Mouse (Mus musculus) bone marrow macrophage, adult 2 months (primary cell): ENCODE data around the gene Erp27. TPM values are rescaled to one million over a fixed set of nuclear protein-coding genes. Genes with fewer than 3 reads are reported as not detected.
"Not testable (repeated sequence)": the region's sequence is repeated elsewhere in the genome, so short reads cannot be mapped to it uniquely, and the experiment has no call there.

Experiments used
- H3K27ac ChIP-seq: 2 replicates; pipeline ENCODE4 v1.5.1; 2012; ENCODE audit warnings: low read depth, low read length; ENCODE audit not compliant: insufficient read depth
- H3K4me1 ChIP-seq: 2 replicates; pipeline ENCODE4 v1.6.1; 2012; ENCODE audit warnings: low read length; ENCODE audit not compliant: control insufficient read depth, insufficient read depth
- H3K4me3 ChIP-seq: 2 replicates; pipeline ENCODE4 v1.5.1; 2012; ENCODE audit warnings: mild to moderate bottlenecking, low read length, moderate library complexity; ENCODE audit not compliant: insufficient read depth
- CTCF ChIP-seq: IDR thresholded peaks from 2 replicates; pipeline ENCODE4 v1.5.1; 2012; ENCODE audit warnings: low read depth, mild to moderate bottlenecking, low read length, moderate library complexity
- POLR2A ChIP-seq: IDR thresholded peaks from 2 replicates; pipeline ENCODE4 v1.6.1; 2012; ENCODE audit warnings: mild to moderate bottlenecking, low read depth, low read length, borderline replicate concordance
- polyA plus RNA-seq: library from polyadenylated mRNA; stranded (reverse); fragments of >200 nt; gene quantifications from 2 replicates; pipeline ENCODE4 v1.2.4, GENCODE M21; 2012; ENCODE audit not compliant: missing spikeins, insufficient read depth, insufficient read length

Gene Erp27
- not detected in 2 replicates for polyA plus RNA-seq

DNA sequence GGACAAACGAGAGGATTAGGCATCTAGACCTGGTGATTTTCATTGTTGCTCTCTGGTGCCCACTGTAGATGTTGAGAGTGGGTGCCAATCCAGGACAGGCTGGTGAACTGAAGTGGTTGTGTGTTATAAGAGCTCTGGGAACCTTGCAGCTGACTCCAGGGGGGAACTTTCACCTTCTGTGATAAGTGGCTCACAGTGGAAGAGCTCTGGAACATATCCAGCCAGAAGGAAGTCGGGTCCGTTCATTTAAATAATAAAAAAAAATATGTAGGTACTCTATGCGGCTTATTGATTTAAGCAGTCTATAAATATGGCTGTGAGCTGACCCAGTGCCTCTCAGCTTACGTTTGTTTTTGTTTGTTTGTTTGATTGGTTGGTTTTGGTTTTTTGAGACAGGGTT, at the start of gene Erp27:
Gene Erp27 (minus strand): TSS at position 101 of the 400 bp plus-strand sequence.
- no peak for TF ChIP-seq POLR2A
- no peak within 1 kb of the TSS for H3K4me3 ChIP-seq
- H3K27ac ChIP-seq: no peak within 1 kb of the TSS
- peaks cover 5% of the 10 kb centered on the region for H3K4me1 ChIP-seq

DNA sequence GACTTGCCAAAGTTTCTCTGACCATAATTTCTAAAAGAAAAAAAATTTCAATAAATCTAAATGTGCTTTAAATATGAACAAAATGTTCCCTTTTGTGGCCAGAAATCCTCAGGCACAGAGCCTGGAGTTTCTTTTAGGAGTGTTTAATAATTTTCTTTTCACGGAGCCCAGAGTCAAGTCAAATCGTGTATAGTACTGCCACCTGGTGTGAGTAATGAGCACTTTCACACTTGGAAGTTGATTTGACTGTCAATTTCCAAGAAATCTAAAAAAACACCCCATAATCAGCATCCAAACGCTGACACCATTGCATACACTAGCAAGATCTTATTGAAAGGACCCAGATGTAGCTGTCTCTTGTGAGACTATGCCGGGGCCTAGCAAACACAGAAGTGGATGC, 46.9 kb upstream of the Erp27 start:
- H3K27ac ChIP-seq, H3K4me3 ChIP-seq: not testable (repeated sequence)
- peaks cover 34% of the 10 kb centered on the region for H3K4me1 ChIP-seq

DNA sequence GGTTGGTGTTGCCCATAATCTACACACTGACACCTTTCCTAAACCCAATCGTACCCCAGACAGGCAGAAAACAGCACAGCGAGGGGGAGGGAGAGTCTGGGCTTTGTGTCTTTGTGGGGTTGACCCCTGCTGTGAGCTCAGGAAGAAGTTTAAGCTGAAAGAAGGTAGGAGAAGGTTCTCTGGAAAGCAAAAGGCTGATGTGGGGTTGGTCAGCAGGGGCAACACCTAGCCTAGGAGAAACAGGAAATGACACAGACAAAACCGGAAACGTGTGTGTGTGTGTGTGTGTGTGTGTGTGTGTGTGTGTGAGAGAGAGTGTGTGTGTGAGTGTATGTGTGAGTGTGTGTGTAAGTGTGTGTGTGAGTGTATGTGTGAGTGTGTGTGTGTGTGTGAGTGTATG, 45.5 kb upstream of the Erp27 start:
- Histone ChIP-seq H3K4me3 (no peak overlapping the region), H3K4me1 (peaks cover 34% of the 10 kb centered on the region), H3K27ac (no peak overlapping the region)
- TF ChIP-seq CTCF (no peak), POLR2A (no peak)

DNA sequence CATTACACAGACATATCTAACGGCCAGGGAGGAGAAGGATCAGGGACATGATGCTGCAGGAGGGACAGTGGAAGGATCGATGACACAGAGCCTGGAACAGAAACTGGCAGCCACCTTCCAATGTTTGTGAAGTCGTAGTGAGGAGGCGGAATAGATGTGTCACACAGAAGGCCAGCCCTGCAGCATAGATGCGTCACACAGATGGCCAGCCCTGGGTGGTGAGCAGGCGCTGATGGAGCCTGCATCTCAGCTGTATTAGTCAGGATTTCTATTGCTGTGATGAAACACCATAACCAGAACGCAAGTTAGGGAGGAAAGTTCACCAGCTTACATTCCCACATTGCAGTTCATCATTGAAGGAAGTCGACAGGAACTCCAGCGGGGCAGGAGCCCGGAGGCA, 43.9 kb upstream of the Erp27 start:
- peaks cover 34% of the 10 kb centered on the region for H3K4me1 ChIP-seq

DNA sequence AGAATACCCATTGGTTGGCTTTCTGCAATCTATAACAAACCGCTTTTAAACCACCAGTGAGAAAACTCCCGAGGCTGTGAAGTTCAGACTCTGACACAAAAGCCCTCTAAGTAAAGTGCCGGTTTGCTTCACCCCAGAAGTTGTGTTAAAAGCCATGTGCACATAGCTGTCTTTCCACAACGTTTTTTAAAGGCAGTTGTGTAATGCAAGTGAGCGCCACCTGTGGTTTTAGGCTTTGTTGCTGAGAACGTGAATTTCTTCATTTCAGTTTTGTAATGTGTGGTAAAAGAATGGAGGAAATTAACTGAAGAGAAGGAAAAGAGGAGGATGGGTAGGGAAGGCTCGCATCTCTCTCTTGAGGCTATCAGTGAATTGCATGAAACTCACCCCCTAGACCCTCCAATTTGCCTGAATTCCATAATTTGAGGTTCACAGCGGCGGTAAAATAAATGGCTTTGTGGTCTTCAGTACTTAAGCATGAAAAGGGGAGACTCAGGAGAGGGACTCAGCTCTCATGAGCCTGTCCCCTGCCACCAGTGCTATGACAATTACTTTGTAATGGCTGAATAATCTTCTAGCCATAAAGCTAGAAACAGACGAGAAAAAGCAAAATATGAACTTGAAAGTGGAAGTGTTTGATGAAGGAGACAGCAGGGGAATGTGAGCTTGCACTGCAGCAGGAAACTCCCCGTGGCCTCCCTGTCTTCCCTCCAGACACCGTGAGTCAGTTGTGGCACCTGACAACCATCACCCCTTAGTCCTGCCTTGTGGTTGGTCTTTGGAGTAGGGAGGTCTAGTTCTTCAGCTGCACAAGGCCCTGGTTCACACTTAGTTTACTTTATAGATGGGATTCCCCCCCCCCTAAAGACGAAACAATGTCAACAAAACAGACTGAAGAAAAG, 42.9 kb upstream of the Erp27 start:
- no peak for TF ChIP-seq POLR2A
- no peak for TF ChIP-seq CTCF
- 0 out of 2 replicates have a peak overlapping the region, but pooled peaks have one; percentile 16 for H3K4me3 ChIP-seq
- peak overlapping the region; percentile 45 for H3K27ac ChIP-seq
- H3K4me1 ChIP-seq: peaks cover 34% of the 10 kb centered on the region

More for the DNA sequence above, 43.9 kb upstream of the Erp27 start:
- no peak overlapping the region for H3K27ac ChIP-seq
- H3K4me3 ChIP-seq: no peak overlapping the region
- TF ChIP-seq CTCF: no peak
- no peak for TF ChIP-seq POLR2A

DNA sequence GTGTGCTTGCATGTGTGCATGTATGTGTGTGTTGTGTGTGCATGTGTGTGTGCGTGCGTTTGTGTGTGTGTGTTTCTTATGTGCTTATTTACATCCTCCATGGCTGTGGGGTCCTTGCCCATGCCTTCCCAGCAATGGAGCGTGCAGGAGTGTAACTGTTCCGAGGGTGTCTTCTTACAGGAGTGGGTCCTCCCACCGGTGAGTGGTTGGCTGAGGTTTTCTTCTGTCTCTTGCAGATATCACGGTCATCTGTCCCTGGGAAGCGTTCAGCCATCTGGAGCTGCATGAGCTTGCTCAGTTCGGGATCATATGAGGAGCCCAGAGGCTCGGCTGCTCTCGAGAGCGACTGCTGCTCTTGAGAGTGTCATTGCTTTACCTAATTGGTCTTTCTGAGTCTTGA, 41.0 kb upstream of the Erp27 start:
- Histone ChIP-seq H3K27ac (no peak overlapping the region), H3K4me3 (no peak overlapping the region), H3K4me1 (peaks cover 34% of the 10 kb centered on the region)
- no peak for TF ChIP-seq CTCF
- no peak for TF ChIP-seq POLR2A

DNA sequence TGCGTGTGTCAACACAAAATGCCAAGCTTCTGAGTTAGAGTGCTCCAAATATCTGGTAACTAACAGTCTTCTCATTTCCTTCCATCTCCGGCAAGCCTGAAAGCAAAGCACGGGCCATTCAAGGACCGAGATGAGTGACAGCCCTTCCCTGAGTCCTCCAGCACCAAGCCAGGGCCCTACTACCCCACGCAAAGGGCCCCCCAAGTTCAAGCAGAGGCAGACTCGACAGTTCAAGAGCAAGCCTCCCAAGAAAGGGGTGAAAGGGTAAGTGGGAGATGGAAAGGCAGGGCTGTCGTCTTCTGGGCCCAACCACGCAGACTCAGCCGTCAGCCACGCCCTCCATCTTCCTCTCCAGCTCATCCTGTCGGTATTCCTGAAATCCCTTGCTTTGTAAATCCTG, 37.2 kb upstream of the Erp27 start:
- Histone ChIP-seq H3K4me3 (no peak overlapping the region), H3K4me1 (peaks cover 2% of the 10 kb centered on the region; the same call in 1 of the 2 replicates), H3K27ac (no peak overlapping the region)
- TF ChIP-seq CTCF (no peak), POLR2A (no peak)

DNA sequence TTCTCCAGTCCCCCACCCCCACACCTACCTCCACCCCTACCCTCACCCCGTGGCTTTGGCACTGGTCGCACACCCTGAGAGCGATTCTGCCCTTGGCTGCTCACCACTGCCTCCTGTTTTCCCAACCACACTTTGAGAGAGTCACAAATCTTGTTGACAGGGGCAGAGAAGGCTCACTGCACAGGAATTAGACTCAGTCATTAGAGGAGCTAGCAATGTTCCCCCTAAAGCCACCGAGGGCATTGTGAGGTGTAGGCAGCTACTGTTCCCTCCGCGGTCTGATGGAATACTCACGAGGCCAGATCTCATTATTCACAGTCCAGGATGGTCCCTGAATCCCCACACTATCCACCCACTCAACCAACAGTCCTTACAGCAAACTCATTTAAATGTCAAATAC, 35.1 kb upstream of the Erp27 start:
- TF ChIP-seq CTCF: no peak
- no peak for TF ChIP-seq POLR2A
- Histone ChIP-seq H3K27ac (no peak overlapping the region), H3K4me1 (no peaks in the 10 kb centered on the region), H3K4me3 (no peak overlapping the region)

DNA sequence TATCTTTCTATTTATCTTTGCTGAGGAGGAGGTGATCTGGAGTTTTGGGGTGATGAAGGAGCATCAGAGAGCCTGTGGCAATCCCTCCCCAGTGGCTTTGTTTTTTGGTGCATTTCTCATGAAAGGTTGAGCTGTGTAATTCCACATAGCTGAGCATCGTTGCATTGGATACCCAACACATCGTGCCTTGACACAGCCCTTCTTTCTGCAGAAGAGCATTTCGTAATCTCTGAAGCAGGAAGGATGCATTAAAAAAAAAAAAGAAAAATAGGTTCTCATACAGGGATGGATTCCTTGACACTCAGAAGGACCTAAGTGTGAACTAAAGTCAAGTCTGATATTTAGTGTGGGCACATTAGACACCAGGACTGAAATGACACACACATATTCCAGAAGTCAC, 33.3 kb upstream of the Erp27 start:
- Histone ChIP-seq H3K4me1 (no peaks in the 10 kb centered on the region), H3K4me3 (no peak overlapping the region), H3K27ac (no peak overlapping the region)
- no peak for TF ChIP-seq POLR2A
- TF ChIP-seq CTCF: no peak

DNA sequence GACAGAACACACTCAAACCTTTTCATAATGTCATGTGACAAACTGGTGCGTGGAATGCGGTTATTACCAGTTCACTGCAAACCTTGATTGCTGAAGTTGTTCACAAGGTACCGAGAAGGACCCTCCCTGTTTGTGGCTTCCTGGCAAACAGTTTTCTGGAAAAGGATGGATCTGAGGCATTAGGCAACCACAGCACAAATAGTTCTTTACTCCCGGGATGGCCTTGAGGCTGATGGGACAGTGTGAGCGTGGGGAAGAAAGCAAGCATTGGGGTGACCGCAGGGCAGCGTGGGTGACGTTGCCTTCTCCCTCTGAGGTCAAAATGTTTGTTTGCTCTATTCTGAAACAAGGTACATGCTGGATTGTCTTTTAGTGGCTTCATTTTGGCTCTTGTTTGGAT, 32.7 kb upstream of the Erp27 start:
- TF ChIP-seq POLR2A (no peak), CTCF (no peak)
- Histone ChIP-seq H3K27ac (no peak overlapping the region), H3K4me1 (no peaks in the 10 kb centered on the region), H3K4me3 (no peak overlapping the region)

DNA sequence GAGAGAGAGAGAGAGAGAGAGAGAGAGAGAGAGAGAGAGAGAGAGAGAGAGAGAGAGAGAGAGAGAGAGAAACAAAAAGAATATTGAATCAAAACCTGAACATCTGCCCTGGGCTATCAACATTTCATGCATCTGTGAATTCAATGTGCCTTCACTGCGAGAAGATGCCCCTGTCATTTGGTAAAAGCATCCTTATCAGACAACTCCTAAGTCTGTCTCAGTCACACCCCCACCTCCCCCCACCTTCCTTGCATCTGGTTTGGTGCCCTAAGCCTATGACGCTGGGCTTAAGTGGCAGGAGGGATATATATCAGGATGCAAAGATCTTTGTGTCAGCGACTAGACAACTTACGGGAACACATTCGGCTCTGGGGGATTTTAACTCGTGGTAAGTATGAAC, 32.2 kb upstream of the Erp27 start:
- H3K4me1 ChIP-seq: no peaks in the 10 kb centered on the region
- no peak for TF ChIP-seq POLR2A
- no peak for TF ChIP-seq CTCF
- H3K4me3 ChIP-seq: no peak overlapping the region
- no peak overlapping the region for H3K27ac ChIP-seq
